Mouse (Mus musculus) heart, postnatal 36 days (tissue): ENCODE measurements at regions not wholly inside any gene's neighbourhood (a gene's known extent, or its start where the extent isn't known, plus 50 kb on each side); places are given as distances from the start of the nearest gene placed in this dataset.

Experiments used
- DNase-seq, 2 experiments: peaks; one replicate each; pipeline ENCODE4 v3.0.0; 2021 to 2022
- intact Hi-C: fragments of 180-260 bp; cut with DNase I; formaldehyde crosslinking; loops from one replicate; pipeline ENCODE4 v1.15.1; 2025

- intact Hi-C loops = no loop called here
- DNase-seq = no peak
Observed at GRCm38 (mm10) chr9:113199241-113199640, 508.8 kb downstream of the Pdcd6ip start.

GRCm38 (mm10) chr9:113195556-113195955, 512.5 kb downstream of the Pdcd6ip start:
- no peak for DNase-seq
- intact Hi-C loops = no loop called here

GRCm38 (mm10) chr9:113192773-113193172, 515.3 kb downstream of the Pdcd6ip start:
- DNase-seq = no peak
- intact Hi-C loops = no loop called here

GRCm38 (mm10) chr9:113191163-113191562, 516.9 kb downstream of the Pdcd6ip start:
- intact Hi-C loops = no loop called here
- no peak for DNase-seq

GRCm38 (mm10) chr9:113181182-113181581, 526.9 kb downstream of the Pdcd6ip start:
- intact Hi-C loops = no loop called here
- DNase-seq = no peak

GRCm38 (mm10) chr9:113177918-113178235, 530.2 kb downstream of the Pdcd6ip start:
- intact Hi-C loops = no loop called here
- no peak for DNase-seq

- no peak for DNase-seq
- intact Hi-C loops = no loop called here
Observed at GRCm38 (mm10) chr9:113177181-113177917, 530.7 kb downstream of the Pdcd6ip start.

GRCm38 (mm10) chr9:113171767-113172405, 536.2 kb downstream of the Pdcd6ip start:
- DNase-seq = no peak
- intact Hi-C loops = no loop called here

GRCm38 (mm10) chr9:113162897-113163874, 544.9 kb downstream of the Pdcd6ip start:
- intact Hi-C loops = no loop called here

GRCm38 (mm10) chr9:113160011-113160410, 548.0 kb downstream of the Pdcd6ip start:
- intact Hi-C loops = no loop called here
- no peak for DNase-seq

More at GRCm38 (mm10) chr9:113162897-113163874, 544.9 kb downstream of the Pdcd6ip start:
- DNase-seq = no peak

GRCm38 (mm10) chr9:113158080-113158479, 550.0 kb downstream of the Pdcd6ip start:
- DNase-seq = no peak
- intact Hi-C loops = no loop called here

GRCm38 (mm10) chr9:113157474-113158076, 550.5 kb downstream of the Pdcd6ip start:
- no peak for DNase-seq
- intact Hi-C loops = no loop called here

GRCm38 (mm10) chr9:113156707-113157106, 551.4 kb downstream of the Pdcd6ip start:
- intact Hi-C loops = no loop called here
- DNase-seq = no peak

GRCm38 (mm10) chr9:113149084-113149483, 559.0 kb downstream of the Pdcd6ip start:
- no peak for DNase-seq

GRCm38 (mm10) chr9:113146571-113146970, 561.5 kb downstream of the Pdcd6ip start:
- no peak for DNase-seq
- intact Hi-C loops = no loop called here

More at GRCm38 (mm10) chr9:113149084-113149483, 559.0 kb downstream of the Pdcd6ip start:
- intact Hi-C loops = no loop called here

- DNase-seq = no peak
Observed at GRCm38 (mm10) chr9:113145036-113145435, 563.0 kb downstream of the Pdcd6ip start.

GRCm38 (mm10) chr9:113134611-113135010, 573.4 kb downstream of the Pdcd6ip start:
- DNase-seq = no peak
- intact Hi-C loops = no loop called here

More at GRCm38 (mm10) chr9:113145036-113145435, 563.0 kb downstream of the Pdcd6ip start:
- intact Hi-C loops = no loop called here

GRCm38 (mm10) chr9:113123004-113123692, 584.9 kb downstream of the Pdcd6ip start:
- no peak for DNase-seq
- intact Hi-C loops = no loop called here

- intact Hi-C loops = no loop called here
- DNase-seq = no peak
Observed at GRCm38 (mm10) chr9:113122253-113122749, 585.8 kb downstream of the Pdcd6ip start.

GRCm38 (mm10) chr9:113120385-113120784, 587.7 kb downstream of the Pdcd6ip start:
- DNase-seq = no peak
- intact Hi-C loops = no loop called here
